Comparison of ENCODE assay signal across 9 mouse cellular contexts in the genomic region with DNA sequence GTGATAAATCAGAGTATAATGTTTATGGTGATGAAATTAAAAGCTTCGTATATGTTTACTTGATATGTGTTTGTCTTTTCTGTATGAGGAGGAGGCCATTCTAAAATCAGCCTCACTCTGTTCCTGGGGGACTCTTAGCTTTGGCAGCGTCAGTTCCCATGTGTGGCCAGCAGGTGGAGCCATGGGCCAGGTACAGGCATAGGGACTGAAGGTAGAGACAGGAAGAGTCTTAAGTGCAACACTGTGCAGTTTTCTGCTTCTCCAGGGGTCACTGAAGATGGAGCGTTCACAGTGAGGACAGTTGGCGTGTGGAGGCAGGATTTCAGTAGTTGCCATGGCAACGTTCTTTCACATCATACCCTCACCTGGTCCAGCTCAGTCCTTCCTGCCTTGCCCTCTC. TPM values are rescaled to one million over a fixed set of nuclear protein-coding genes. Genes with fewer than 3 reads are reported as not detected.
DNase-seq lines count a peak whose midpoint lies in the region; ATAC-seq and TF ChIP-seq lines count a peak whose summit lies in the region.
"Had no signal": no experiment of that assay in that cellular context is flagged by ENCODE, and none has a peak within 500 bp of the region (broad histone marks: within the 10 kb centered on the region; RNA-seq: fewer than 3 reads in every experiment).

No protein-coding gene starts in this region.

- H3K4me2 ChIP-seq in forebrain, embryonic 14.5 days (ENCODE audit: low read length), result no peak overlapping the region
- H3K4me2 ChIP-seq in hindbrain, embryonic 12.5 days (replicated peaks), result no peak overlapping the region
- H3K4me2 ChIP-seq: heart, embryonic 15.5 days had no signal

- no peaks in the 10 kb centered on the region; the same call in 1 of the 2 replicates for H3K36me3 ChIP-seq in ES-E14 (ENCODE audit: control insufficient read depth, insufficient read depth, low read length, poor library complexity, severe bottlenecking)
- no peaks in the 10 kb centered on the region for H3K36me3 ChIP-seq in forebrain, embryonic 14.5 days (ENCODE audit: control insufficient read depth, insufficient read depth, low read length)
- no peaks in the 10 kb centered on the region for H3K36me3 ChIP-seq in hindbrain, embryonic 12.5 days
- H3K36me3 ChIP-seq: heart, embryonic 15.5 days had no signal

- no peaks in the 10 kb centered on the region for H3K9me3 ChIP-seq in ES-E14 (ENCODE audit: control insufficient read depth, insufficient read depth, low read depth, low read length)
- no peaks in the 10 kb centered on the region for H3K9me3 ChIP-seq in forebrain, embryonic 14.5 days (replicated peaks; ENCODE audit: control insufficient read depth, low read length)
- H3K9me3 ChIP-seq in hindbrain, embryonic 12.5 days (replicated peaks), result no peaks in the 10 kb centered on the region
- H3K9me3 ChIP-seq: heart, embryonic 15.5 days had no signal

- in situ Hi-C loops in ES-E14 (cut with MboI; ENCODE audit: low sequenced_read_pairs in 2 of 2, unreplicated experiment in 2 of 2), result no loop called here

- H3K27me3 ChIP-seq in forebrain, embryonic 14.5 days (replicated peaks; ENCODE audit: control insufficient read depth, insufficient read depth, low read length), result no peaks in the 10 kb centered on the region
- H3K27me3 ChIP-seq in hindbrain, embryonic 12.5 days, result peaks cover 1% of the 10 kb centered on the region; the same call in 1 of the 2 replicates
- H3K27me3 ChIP-seq: heart, embryonic 15.5 days had no signal

- H3K4me3 ChIP-seq in ES-E14 (ENCODE audit: insufficient read depth in 1 of 2, low read depth in 1 of 2, low read length in 2 of 2, poor library complexity in 1 of 2, severe bottlenecking in 1 of 2), result no peak overlapping the region
- no peak overlapping the region for H3K4me3 ChIP-seq in forebrain, embryonic 14.5 days (ENCODE audit: low read depth, low read length)
- H3K4me3 ChIP-seq in hindbrain, embryonic 12.5 days, result no peak overlapping the region
- H3K4me3 ChIP-seq: heart, embryonic 15.5 days had no signal

- WGBS in forebrain, embryonic 14.5 days, result 25% methylated on average over 5 of the region's 5 CpGs
- WGBS in hindbrain, embryonic 12.5 days, result 21% methylated on average over 5 of the region's 5 CpGs

- DNase-seq in ES-E14 (ENCODE audit: low read depth, low spot score), result peak; percentile 65
- DNase-seq in c-Kit-positive CD71-positive TER-119-negative erythroid progenitor cells, embryonic 14.5 days (ENCODE audit: low read depth), result peak; percentile 63
- peak; percentile 76 for DNase-seq in forebrain, embryonic 14.5 days (ENCODE audit: low spot score)
- DNase-seq in layer of hippocampus, adult 9-11 months, result peak; percentile 51
- peak; percentile 86 for DNase-seq in lung, postnatal 14 days
- peak; percentile 58 for DNase-seq in retina, adult 2 months (ENCODE audit: low read depth, low spot score)
- DNase-seq in thymus, postnatal 14 days, result peak; percentile 89

- peaks cover 0 to 2% of the 10 kb centered on the region in 2 experiments; a peak in 1 of 4 replicates for H3K4me1 ChIP-seq in ES-E14 (ENCODE audit: control insufficient read depth in 2 of 2, insufficient read depth in 2 of 2, low read length in 2 of 2, poor library complexity in 1 of 2)
- H3K4me1 ChIP-seq in forebrain, embryonic 14.5 days (ENCODE audit: control insufficient read depth, insufficient read depth, low read length), result no peaks in the 10 kb centered on the region
- H3K4me1 ChIP-seq in hindbrain, embryonic 12.5 days, result no peaks in the 10 kb centered on the region
- H3K4me1 ChIP-seq: heart, embryonic 15.5 days had no signal

- peak; percentile 56; the same call in 1 of the 2 replicates for ATAC-seq in forebrain, embryonic 14.5 days
- ATAC-seq in hindbrain, embryonic 12.5 days (ENCODE audit: low FRiP score), result peak; percentile 41; the same call in 1 of the 2 replicates

- H3K9ac ChIP-seq in ES-E14 (ENCODE audit: insufficient read depth, low read depth, low read length, poor library complexity, severe bottlenecking), result no peak overlapping the region
- H3K9ac ChIP-seq in forebrain, embryonic 14.5 days (ENCODE audit: low read length), result no peak overlapping the region
- H3K9ac ChIP-seq in hindbrain, embryonic 12.5 days, result no peak overlapping the region
- H3K9ac ChIP-seq: heart, embryonic 15.5 days had no signal

- H3K27ac ChIP-seq in ES-E14 (ENCODE audit: insufficient read depth, low read depth, low read length, poor library complexity, severe bottlenecking), result no peak overlapping the region
- no peak overlapping the region for H3K27ac ChIP-seq in forebrain, embryonic 14.5 days (ENCODE audit: low read depth, low read length)
- no peak overlapping the region for H3K27ac ChIP-seq in hindbrain, embryonic 12.5 days
- H3K27ac ChIP-seq: heart, embryonic 15.5 days had no signal

TF ChIP-seq in ES-E14, 5 proteins besides CTCF, POLR2A, EP300 and RAD21:
- TF ChIP-seq HCFC1 (IDR thresholded peaks at IDR 0.05; ENCODE audit: borderline replicate concordance, insufficient read depth, low read length) (no peak), ZC3H11A (IDR thresholded peaks at IDR 0.05; ENCODE audit: borderline replicate concordance, low read depth, low read length) (peak; percentile 61; the same call in 1 of the 2 replicates)
TF ChIP-seq in ES-E14: peak in this region for 1.

RNA-seq across cellular contexts. Expression of a gene that starts 20.1 kb away (rescaled TPM):
- 6.0 and 7.5 TPM in 2 replicates for total RNA-seq in ES-E14 (2012; rRNA removed)
- 1.5 and 1.8 TPM in 2 replicates for polyA plus RNA-seq in forebrain, embryonic 14.5 days (2014; fragmentation: Nextera tagmentation; extraction: Ambion mirVana)
- polyA plus RNA-seq in hindbrain, embryonic 12.5 days (2016; fragmentation: Nextera tagmentation; extraction: Ambion mirVana), result 5.6 and 6.4 TPM in 2 replicates

RNA-seq across cellular contexts. Expression of a gene that starts 24.5 kb away (rescaled TPM):
- total RNA-seq in ES-E14 (2012; rRNA removed), result 10.5 and 14.7 TPM in 2 replicates
- polyA plus RNA-seq in forebrain, embryonic 14.5 days (2014; fragmentation: Nextera tagmentation; extraction: Ambion mirVana), result 14.8 and 17.0 TPM in 2 replicates
- polyA plus RNA-seq in hindbrain, embryonic 12.5 days (2016; fragmentation: Nextera tagmentation; extraction: Ambion mirVana), result 18.5 and 21.7 TPM in 2 replicates
